In the genomic region with DNA sequence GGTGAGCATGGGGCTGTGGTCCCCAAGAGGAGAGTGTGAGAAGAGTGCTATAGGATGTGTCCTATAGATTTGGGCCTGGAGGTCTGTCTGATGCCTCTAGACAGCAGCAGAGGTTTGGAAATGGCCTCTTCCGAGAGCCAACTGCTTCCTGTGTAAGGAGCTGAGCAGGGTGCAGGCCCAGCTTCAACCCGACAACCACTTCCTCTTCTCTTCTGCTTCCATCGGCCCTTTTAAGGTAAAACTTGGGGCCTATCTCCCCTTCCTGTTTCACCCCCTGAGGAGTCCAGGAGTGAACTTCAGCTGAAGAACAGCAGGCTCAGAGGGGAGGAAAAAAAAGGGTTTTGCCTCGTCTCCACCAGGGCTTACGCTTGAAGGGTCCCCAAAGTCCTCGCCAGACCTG, we compare ENCODE assay signal across 8 mouse cellular contexts. TPM values are rescaled to one million over a fixed set of nuclear protein-coding genes. Genes with fewer than 3 reads are reported as not detected.
DNase-seq lines count a peak whose midpoint lies in the region; TF ChIP-seq lines count a peak whose summit lies in the region.

No protein-coding gene starts in this region.

- intact Hi-C loops in gastrocnemius, postnatal 36 days (cut with DNase I): no loop called here

- 0 out of 2 replicates have a peak overlapping the region, but pooled peaks have one; percentile 2 for H3K27ac ChIP-seq in cortical plate, adult 2 months (ENCODE audit: insufficient read depth, low read length)

- H3K4me3 ChIP-seq in lung, adult 2 months (replicated peaks; ENCODE audit: extremely low read depth, low read depth, low read length): peak overlapping the region; percentile 40
- peak overlapping the region; percentile 94 for H3K4me3 ChIP-seq in cortical plate, adult 2 months (ENCODE audit: insufficient read depth, low read length)

- 63% methylated on average over 6 of the region's 6 CpGs for WGBS in lung, adult 2 months

- TF ChIP-seq POLR2A in lung, adult 2 months (IDR thresholded peaks at IDR 0.05; ENCODE audit: borderline replicate concordance, extremely low read depth, low read depth, low read length): no peak
- no peak for TF ChIP-seq POLR2A in cortical plate, adult 2 months (IDR thresholded peaks at IDR 0.05; ENCODE audit: extremely low read depth, insufficient read depth, low read length)

- TF ChIP-seq CTCF in lung, adult 2 months (IDR thresholded peaks at IDR 0.05; ENCODE audit: insufficient read depth, low read length): no peak
- TF ChIP-seq CTCF in cortical plate, adult 2 months (IDR thresholded peaks at IDR 0.05; ENCODE audit: extremely low read depth, insufficient read depth, low read length): no peak

- no peaks in the 10 kb centered on the region for H3K4me1 ChIP-seq in lung, adult 2 months (ENCODE audit: control insufficient read depth, insufficient read depth, low read length)
- H3K4me1 ChIP-seq in cortical plate, adult 2 months (ENCODE audit: control insufficient read depth, insufficient read depth, low read length): peaks cover 6% of the 10 kb centered on the region; the same call in 1 of the 2 replicates

- DNase-seq in lung, adult 2 months: no peak
- no peak for DNase-seq in lung, adult 18-20 months
- DNase-seq in lung, postnatal 36 days: peak; percentile 67
- peak; percentile 68 to 85 for DNase-seq in thymus, adult 18-20 months
- no peak for DNase-seq in retina, postnatal 1 day
- DNase-seq in left cerebral cortex, adult 9 months (ENCODE audit: low spot score in 2 of 2): no peak
- no peak for DNase-seq in gastrocnemius, postnatal 36 days

RNA-seq across cellular contexts. Expression of a gene that starts 5.2 kb away (rescaled TPM):
- polyA plus RNA-seq in lung, adult 2 months (2012; rRNA removed): 208 and 229 TPM in 2 replicates
- polyA plus RNA-seq in cortical plate, adult 2 months (2012; rRNA removed): 204 and 218 TPM in 2 replicates
- 1 to 10 TPM; 2.6 to 5.2 TPM for total RNA-seq in gastrocnemius, postnatal 36 days (2021)

RNA-seq across cellular contexts. Expression of a gene that starts 6.8 kb away (rescaled TPM):
- 23.4 and 27.7 TPM in 2 replicates for polyA plus RNA-seq in lung, adult 2 months (2012; rRNA removed)
- 31.2 and 33.8 TPM in 2 replicates for polyA plus RNA-seq in cortical plate, adult 2 months (2012; rRNA removed)
- total RNA-seq in gastrocnemius, postnatal 36 days (2021): 1 to 10 TPM; 2.1 to 3.6 TPM

RNA-seq across cellular contexts. Expression of a gene that starts 7.2 kb away (rescaled TPM):
- polyA plus RNA-seq in lung, adult 2 months (2012; rRNA removed): 38.2 and 39.6 TPM in 2 replicates
- polyA plus RNA-seq in cortical plate, adult 2 months (2012; rRNA removed): 51.2 and 55.8 TPM in 2 replicates
- total RNA-seq in gastrocnemius, postnatal 36 days (2021): 10 to 100 TPM; 29.9 to 36.8 TPM

RNA-seq across cellular contexts. Expression of a gene that starts 26.1 kb away (rescaled TPM):
- polyA plus RNA-seq in lung, adult 2 months (2012; rRNA removed): 55.6 and 69.2 TPM in 2 replicates
- 14.1 and 16.5 TPM in 2 replicates for polyA plus RNA-seq in cortical plate, adult 2 months (2012; rRNA removed)
- total RNA-seq in gastrocnemius, postnatal 36 days (2021): 10 to 100 TPM; 15.7 to 21.0 TPM

RNA-seq across cellular contexts. Expression of a gene that starts 53.2 kb away (rescaled TPM):
- 36.4 and 43.4 TPM in 2 replicates for polyA plus RNA-seq in lung, adult 2 months (2012; rRNA removed)
- polyA plus RNA-seq in cortical plate, adult 2 months (2012; rRNA removed): 38.1 and 43.4 TPM in 2 replicates
- total RNA-seq in gastrocnemius, postnatal 36 days (2021): 10 to 100 TPM; 29.3 to 33.2 TPM

Comparison
In these comparisons a context has a peak if more than half of its experiments do, and no peak if none do; other contexts are left out.
1. DNase-seq: peak in lung, postnatal 36 days (single experiment) and thymus, adult 18-20 months (2 of 2); none in lung, adult 2 months (single experiment), lung, adult 18-20 months (0 of 2), retina, postnatal 1 day (single experiment), left cerebral cortex, adult 9 months (0 of 2) and gastrocnemius, postnatal 36 days (0 of 2).